Mouse (Mus musculus) CH12.LX (cell line): ENCODE measurements around the gene Smg6.

Source experiments
- CTCF ChIP-seq, 2 experiments: IDR thresholded peaks in 1 of 2; conservative IDR thresholded peaks in 1 of 2; 2 replicates each; pipeline ENCODE4 v1.5.1; 2011 to 2012; ENCODE audit warnings: low read depth in 2 of 2, low read length in 2 of 2, improper control_type of control experiment in 1 of 2, inconsistent platforms in 1 of 2, mild to moderate bottlenecking in 1 of 2, moderate library complexity in 1 of 2
- MAX ChIP-seq: IDR thresholded peaks from 2 replicates; pipeline ENCODE4 v1.6.1; 2011; ENCODE audit warnings: low read length, improper control_type of control experiment
- POLR2A ChIP-seq: IDR thresholded peaks from 2 replicates; pipeline ENCODE4 v1.6.1; 2011; ENCODE audit warnings: low read depth, mild to moderate bottlenecking, improper control_type of control experiment, low read length
- POLR2AphosphoS2 ChIP-seq: IDR thresholded peaks from 2 replicates; pipeline ENCODE4 v1.6.1; 2011; ENCODE audit warnings: low read depth, low read length, improper control_type of control experiment
- RCOR1 ChIP-seq: conservative IDR thresholded peaks from 2 replicates; pipeline ENCODE4 v1.6.1; 2012; ENCODE audit warnings: low read depth, mild to moderate bottlenecking, inconsistent platforms, low read length, improper control_type of control experiment

DNA sequence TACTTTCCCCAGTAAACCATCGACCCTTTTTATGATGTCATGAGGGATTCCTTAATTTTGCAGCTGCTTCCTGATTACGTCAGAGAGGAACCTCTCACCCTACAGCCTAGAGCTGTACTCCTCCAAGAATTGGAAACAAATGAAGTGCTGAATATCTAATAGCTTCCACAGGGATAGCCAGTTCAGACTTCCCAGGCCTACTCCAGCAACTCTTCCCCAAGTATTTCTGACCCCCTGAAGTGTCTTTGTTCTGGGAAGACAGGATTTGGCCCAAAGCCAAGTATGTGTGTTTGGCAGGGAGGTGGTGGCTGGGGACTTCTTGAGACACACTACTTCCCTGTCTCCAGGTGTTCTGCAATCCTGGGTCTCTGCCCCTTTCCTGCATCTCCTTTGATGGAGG lies 105.6 kb downstream of the Smg6 start:
- TF ChIP-seq POLR2A: no peak
- no peak for TF ChIP-seq CTCF (conservative IDR thresholded peaks at IDR 0.05 in 1 of 2, IDR thresholded peaks at IDR 0.05 in 1 of 2; ENCODE audit: low read depth in 2 of 2, low read length in 2 of 2)
- no peak for TF ChIP-seq POLR2AphosphoS2
- no peak for TF ChIP-seq MAX
- TF ChIP-seq RCOR1: no peak
